Mouse (Mus musculus) ES-CJ7 (cell line): ENCODE data around the gene Hap1.
A peak's percentile ranks its signal among the peaks of the same experiment; 100 is the strongest.

Experiments used
- DNase-seq: peaks from one replicate; pipeline ENCODE4 v3.0.0; 2011; ENCODE audit warnings: low read depth, low spot score

The Hap1 gene

DNA sequence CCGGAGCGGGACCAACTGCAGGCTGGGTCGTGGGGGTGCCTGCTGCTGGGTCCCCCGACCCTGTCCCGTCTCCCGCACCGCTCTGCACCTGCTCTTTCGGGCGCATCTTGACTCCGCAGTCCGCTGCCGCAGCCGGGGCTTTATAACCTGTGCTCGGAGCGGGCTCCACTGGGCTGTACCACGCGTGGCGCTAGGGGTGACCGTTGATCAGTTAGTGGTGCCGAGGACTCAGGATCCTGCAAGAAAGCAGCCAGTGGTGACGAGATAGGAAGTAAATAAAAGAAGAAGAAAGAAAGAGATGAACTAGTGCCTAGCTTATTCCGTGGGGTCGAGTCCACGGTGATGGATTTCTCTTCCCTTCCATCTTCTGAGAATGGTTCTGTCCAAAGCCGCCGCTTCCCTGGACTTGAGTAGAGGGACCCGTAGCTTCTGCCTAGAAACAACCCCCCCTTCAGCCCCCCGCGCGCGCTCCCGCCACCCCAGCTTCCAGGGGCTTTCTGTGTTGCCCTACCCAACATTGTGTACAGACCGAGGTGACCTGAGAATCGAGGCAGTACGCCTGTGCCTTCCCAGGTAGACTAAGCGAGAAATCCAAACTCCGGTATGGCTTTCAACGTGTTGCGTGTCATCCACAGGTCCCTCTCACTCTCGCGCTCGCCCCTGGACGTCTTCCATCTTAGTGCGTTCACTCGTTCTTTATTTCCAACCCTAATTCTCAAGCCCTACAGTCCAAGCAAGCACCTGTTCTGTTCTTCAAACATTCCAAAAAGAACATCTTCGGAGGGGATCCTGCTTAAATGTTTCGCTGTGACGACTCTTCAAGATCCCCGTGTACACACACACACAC lies at the start of gene Hap1:
Hap1 (minus strand) TSS at position 157 of the 847 bp plus-strand sequence.
- peak; percentile 86 for DNase-seq

DNA sequence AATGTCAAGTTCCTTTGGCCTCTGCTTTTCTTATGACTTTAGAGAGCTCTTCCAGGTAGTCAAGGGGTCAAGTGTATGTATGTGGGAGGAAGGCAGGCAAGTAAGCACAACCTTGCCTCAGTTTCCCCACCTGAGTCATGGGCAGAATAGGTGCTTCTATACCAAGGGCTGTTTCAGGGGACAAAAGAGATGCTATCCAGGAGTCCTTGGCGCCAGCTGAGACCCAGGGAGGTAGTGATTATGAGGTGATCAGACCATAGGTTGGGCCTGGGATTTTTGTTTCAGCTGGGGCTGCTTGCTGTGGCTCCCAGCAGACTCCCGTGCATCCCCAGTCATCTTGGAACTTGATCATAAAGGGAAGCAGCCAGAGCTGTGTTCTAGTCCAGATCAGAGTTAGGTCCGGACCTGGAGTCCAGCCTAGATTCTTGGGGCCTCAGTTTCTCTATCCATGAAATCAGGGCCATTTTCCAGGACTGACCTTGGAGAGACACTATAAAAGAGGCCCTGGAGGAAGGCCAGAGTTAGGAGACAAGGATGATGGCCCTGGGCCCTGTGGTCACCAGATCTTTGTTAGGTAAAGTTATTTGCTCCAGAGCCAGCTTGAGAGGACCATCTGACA lies 48.6 kb upstream of the Hap1 start:
- DNase-seq, result no peak

DNA sequence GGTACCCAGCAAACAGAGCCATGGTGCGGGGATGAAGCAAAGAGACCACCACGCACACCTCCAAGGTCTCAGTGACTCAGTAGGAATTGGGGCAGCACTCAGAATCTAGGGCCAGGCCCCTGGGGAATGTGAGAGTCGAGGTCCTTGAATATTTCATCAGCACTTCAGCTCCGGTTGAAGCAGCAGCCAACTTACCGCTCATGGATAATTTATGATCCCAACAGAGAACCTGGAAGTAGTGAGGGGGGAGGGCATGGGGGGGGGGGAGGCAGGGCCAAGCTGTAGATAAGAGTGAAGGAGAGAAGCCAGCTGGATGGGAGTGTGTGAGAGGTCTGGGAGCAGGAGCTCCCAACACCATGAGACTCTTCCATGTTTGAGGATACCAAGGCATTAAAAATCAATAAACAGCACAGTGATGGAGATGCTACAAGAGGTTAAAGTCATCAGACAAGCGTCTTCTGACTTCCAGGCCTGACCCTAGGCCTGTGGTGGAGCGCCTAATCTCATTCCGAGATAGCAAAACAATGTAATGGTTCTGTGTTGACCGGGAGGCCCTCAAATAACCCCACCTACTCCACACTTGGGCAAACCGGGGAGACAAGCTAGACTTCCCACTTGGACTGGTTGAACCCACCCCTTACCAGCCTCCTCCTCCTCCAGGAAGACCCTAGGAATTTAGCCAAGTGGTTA lies 47.7 kb upstream of the Hap1 start:
- DNase-seq, result no peak

DNA sequence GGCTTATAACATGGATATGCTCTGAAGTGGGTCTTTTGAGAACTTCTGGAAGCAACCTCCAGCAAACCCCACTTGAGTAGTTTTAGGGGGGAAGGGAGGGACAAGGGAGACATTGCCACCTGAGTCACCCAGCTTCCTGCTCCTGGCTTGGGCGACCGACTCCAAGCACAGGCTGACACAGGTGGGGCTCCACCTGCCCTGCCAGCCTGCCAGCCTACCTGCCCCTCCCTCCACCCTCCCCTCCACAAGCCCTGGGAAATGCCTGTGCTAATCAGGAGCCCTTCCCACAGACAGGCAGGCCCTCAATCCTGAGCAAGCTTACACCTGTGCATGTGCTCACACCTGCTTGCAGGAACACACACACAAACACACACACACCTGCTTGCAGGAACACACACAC lies 46.8 kb upstream of the Hap1 start:
- DNase-seq, result no peak

DNA sequence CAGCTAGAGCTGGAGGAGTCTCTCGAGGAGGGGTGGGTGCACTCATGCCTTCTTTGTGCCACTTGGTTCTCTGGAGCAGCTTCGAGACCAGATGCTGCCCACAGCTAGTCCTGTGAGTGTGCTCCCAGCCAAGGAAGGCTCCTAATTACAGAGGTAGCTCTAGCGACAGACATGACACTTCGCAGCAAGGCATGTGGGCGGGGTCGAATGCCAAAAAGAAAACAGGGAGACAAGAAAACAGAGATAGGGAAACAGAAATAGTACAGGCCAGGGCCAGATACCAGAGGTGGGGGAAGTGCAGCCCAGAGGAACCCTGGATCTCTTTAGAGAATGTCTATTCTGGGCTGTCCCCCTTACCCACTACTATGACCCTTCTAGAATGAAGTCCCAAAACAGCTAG lies 46.3 kb upstream of the Hap1 start:
- DNase-seq, result no peak

DNA sequence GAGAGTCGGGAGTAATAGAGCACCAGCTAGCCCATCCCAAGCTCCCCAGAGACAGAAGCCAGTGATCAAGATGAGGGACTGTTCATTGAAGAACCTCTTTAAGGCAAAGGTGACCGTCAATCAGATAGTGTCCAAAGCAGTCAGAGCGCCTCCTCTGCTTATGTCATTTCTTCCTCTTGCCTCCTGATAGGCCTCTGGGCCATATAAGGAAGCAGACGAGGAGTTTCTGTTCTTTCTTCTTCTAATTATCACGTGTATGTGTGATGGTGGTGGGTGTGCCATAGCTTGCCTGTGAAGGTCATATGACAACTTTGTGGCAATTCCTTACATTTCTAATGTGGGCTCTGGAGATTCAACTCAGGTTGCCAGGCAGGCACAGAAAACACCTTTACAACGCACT lies 44.9 kb upstream of the Hap1 start:
- no peak for DNase-seq

DNA sequence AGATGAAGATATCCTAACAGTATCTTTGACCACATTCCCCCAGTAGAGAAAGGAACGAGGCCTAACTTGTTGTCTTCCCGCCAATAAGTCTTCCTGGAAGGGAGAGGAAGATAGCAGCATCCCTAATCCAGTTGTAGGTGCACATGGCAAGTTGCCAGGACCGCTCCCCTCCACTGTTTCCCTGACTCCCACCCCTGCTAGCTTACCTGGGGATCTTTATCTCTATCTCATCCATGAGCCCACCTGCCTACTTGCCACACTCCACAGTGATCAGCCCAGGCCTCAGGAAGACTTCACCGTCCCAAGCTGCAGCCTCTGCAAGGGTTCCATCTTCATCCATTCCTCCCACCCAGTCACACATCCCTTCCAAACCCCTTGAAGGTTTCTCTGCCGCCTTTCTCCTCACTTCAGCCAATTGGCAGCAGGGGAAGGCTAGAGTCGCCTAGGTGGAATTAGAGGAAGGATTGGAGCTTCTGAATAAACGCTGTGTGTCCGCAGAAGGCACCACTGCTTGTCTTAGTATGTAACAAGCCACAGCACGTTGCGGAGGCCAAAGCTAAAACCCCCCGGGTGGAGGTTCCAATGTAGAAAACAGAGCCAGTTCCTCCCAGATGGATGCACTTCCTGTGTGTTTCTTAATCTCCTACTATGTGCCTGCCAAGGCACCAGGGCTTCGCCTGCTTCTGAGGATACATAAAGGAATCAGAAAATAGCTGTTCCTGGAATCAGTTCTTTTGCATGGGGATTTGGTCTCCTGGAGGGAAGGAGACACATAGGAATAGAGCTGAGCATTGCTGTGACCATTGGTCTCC lies 44.0 kb upstream of the Hap1 start:
- no peak for DNase-seq

DNA sequence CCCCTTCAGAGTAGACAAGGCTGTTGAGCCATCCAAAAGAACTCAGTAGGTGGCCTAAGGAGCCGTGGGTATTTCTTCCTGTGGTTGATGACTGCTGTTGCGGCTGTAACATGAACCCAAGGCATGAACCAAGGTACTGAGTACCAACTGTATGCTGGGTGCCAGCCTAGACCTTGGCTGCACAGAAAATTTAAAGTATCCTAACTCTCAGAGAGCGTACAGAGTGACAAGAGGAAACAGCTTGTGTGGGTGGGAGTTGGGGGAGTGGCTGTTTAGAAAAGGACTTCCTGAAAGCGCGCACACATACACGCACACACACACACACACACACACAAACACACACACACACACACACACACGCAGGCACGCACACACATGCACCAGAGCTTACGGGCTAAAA lies 43.4 kb upstream of the Hap1 start:
- no peak for DNase-seq

DNA sequence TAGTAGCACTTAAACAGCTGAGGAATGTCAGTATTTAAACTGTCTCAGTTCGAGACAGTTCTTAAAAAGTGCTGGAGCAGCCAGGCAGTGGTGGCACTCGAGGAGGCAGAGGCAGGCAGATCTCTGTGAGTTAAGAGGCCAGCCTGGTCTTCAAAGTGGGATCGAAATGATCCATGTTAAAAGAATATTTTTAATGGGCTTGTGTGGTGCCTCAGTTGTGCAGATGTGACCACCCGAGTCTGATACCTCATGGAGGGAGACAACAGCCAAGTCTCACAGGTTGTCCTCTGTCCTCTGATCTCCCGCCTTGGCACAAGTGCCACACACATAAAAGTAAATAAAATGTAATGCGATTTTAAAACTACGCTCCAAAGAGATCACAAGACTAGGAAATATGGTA lies 42.6 kb upstream of the Hap1 start:
- no peak for DNase-seq

DNA sequence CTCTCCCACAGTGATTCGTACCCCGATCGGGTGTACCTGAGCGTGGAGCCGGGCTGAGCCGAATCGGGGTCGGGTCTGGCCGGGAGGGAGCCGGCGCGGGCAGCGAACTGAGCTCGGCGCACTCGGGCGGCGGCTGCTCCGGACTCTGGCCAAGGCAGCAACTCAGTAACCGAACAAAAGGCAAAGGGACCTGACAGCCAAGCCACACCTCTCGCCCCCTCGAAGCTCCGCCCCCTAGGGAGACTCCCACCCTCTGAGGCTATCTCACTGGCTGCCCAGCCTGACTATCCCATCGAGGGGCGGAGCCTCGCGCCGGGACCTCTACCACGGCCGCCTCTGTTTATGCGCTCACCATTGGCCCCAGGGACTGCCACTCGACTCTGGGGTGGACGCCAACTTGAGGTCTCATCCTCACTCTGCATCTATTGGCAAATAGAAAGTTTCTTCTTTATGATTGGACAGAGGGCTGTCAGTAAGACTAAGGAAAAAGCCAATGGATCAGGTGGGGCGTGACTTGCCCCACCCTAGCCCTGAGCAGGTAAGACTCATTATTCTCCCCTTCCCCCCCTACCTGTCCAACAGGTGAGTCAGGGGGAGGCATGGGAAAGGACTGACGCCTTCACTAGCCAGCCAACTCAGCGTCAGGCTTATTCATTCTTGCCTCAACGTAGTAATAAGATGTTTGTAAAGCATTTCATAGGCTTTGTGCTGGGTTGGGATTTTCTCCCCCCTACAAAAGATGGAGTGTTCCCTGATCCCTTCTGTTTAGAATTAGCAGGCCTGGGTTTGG lies 41.9 kb upstream of the Hap1 start, which contains the start of gene Jup:
Jup (minus strand) TSS at position 164 of the 790 bp plus-strand sequence.
- DNase-seq, result peak; percentile 100

DNA sequence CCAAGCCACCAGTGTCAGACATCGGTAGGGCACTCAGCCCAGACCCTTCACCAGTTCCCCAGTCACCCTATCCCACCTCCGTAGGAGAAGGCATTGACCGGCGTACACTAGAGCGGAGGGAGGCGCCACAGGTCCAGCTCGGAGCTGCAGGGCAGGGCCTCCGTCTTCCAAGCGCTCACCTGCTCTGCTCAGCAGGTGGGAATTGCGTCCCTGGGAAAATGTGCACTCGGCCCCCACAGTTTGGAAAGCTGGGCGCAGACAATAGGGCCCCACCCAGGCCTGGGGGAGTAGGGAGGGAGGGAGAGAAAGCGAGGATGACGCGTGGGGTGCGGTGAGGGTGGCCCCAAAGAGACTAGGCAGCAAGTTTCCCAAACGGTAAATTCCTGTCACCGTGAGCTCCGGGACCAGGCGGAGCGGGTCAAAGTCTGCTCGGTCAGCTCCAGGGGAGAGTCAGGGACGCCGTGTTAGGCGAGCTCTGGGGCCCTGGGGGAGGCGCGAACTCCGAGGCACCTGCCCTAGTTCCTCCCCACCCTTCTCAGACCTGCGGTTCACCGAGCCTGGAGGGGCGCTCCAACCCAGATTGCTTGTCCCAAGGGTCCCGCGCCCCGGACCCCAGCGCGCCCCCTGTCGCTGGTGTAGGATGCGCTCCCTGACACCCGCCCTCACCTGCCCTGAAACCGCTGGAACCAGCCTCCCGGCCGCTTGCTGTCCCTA lies 41.1 kb upstream of the Hap1 start:
- DNase-seq, result peak; percentile 77

DNA sequence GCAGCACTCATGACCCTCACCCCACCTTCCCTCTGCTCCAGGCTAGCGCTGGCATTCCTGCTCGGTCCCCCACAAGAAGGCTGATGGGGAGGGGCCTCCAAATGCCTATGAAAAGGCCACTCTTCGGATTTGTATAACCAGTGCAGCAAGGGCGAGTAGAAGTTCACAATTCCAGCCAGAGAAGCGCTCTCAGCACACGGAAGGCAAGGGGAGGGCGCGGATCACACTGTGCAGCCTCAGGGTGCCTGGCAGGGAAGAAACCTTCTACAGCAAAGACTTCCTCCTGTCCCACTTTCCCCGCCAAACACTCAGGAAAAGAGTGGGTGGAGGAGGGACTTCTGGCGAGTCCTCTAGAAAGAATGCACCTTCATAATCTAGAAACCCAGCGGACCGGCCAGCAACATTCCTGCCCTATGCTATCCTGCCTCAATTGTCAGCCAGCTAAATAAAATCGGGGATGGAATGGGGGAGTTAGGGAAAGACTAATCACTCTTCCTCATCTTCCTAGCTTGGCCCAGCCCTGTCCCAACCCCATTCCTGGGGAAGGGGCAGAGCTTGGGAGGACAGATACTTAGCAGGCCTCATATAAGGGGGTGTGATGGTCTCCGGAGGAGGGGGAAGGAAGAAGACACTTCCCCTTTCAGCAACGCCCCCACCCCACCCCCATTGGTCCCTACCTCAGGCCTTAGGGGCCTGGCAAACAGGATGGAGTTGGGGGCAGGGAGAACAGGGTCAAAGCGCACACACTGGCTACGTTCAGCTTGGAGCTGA lies 40.1 kb upstream of the Hap1 start:
- DNase-seq, result peak; percentile 84

DNA sequence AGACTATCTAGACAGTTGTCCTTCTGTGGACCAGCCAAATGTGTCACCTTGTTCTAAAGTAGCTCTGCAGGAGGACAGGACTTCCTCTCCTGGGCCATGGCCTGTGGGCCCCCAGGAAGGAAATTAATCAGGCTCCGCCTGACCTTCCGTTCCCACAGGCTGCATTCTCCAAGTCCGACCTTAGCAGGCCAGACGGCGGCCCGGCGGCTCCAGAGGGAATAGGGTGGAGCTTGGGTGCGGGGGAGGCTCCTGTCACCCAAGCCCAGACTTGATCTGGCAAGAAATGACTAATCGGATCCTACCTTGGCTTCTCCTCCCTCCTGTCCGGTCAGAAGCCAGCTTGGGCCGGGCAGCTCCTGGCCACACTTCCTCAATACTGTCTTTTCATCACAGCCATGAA lies 39.3 kb upstream of the Hap1 start:
- DNase-seq, result peak; percentile 58

DNA sequence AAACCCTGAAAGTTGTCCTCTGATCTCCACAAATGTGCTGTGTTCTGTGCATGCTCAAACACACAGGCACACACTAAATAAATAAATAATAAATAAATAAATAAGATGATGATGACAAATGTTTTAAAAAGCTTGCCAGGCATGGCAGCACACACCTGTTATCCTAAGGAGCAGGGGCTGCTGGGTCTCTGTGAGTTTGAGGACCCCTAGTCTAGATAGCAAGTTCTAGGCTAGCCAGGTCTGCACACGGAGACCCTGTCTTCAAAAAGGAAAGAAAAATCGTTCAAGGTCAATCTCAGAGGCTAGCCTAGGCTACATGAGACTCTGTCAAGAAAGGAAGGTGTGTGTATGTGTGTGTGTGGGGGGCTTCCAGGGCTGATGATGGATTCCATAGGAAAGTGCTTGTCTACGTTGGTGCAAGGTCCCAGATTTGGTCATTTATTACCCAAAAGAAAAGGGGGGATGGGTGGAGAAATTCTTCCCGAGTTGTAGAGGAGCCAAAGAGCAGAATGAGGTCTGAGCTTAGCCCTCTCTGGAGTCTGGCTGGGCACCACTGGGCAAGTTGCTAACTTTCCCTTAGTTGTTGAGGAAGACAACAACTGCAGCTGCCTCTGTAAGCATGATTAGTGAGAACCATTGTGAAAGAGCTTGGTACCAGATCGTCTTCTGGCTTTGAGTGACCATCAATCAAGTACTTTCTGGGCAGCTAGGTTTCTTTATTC lies 38.6 kb upstream of the Hap1 start:
- DNase-seq, result no peak

DNA sequence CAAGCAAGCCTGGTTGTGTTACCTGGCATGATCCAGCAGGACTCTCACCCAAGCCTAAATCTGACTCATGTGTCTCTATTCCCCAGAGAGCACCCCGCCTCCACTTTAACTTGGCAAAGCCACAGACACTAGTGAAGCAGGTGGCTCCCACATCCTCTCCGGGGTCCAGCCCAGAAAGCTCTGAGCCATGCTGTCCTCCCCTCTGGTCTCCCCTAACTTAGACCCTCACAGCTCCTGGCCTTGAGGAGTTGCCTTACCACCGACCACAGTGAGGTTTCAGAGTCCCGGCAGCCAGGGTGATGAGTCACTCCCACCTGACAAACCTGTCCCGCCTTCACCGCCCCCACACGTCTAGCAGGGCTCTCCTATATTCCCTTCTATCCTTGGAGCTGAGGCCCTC lies 37.8 kb upstream of the Hap1 start:
- DNase-seq, result no peak

DNA sequence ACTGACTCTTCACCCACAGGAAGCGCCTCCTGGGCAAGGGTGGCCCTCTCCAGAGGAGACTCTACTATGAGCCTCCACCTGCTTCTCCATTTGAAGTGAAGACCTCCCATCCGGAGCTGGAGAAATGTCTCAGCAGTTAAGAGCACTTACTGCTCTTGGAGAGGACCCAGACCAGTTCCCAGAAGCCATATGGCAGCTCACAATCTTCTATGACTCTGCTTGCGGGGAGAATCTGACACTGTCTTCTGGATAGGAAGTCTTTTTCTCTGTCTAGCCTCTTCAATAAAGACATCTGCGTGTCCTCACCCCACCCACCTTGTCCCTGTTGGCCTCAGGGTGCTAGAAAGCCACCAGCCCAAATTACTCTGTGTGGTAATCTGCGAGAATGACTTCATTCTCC lies 37.0 kb upstream of the Hap1 start:
- DNase-seq, result no peak

DNA sequence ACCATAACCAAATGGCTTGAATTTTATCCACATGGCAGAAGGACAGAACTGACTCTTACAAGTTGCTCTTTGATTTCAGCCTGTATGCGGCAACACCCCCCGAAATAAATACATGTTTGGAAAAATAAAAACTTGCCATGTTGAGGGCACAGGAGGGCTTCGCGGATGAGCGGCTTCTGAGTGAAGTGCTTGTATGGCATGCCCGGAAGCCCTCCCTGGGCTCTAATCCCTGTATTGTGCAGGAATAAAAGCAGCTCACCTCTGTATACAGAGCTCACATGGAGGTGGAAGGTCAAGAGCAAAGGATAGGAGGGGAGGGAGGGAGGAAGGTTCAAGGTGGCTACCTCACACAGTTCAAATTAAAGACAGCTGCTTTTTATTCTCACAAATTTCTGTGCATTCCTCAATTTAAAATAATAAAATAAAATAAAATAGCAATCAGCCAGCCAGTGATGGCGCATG lies 36.0 kb upstream of the Hap1 start:
- DNase-seq, result no peak

DNA sequence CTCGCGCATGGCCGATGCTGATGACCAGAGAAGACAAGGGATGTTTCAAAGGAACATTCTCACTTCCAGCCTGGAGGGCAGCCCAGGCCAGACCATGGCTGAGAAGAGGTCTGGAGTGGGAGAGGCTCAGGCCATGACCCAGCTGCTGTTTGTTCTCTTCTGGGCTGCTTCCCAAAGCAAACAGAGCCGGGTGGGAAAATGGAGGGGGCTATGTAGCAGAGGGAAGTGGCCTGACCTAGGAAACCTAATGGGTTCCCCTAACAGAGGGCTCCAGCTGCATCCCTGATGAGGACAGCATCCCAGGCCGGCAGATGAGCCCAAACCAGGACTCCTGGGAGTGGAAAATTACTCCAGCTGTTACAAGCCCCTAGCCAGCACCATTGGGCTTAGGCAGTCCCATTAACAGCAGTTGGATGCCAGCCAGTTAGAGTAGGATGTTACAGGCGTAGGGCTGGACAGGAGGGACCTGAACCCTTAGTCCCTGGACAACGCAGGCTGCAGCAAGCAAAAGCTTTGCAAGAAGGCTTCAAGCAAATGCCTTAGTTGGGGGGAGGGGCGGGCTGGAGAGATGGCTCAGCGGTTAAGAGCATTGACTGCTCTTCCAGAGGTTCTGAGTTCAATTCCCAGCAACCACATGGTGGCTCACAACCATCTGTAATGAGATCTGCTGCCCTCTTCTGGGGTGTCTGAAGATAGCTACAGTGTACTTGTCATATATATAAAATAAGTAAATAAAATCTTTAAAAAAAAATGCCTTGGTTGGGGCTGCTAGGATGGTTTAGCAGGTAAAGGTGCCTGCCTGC lies 35.4 kb upstream of the Hap1 start:
- peak; percentile 68 for DNase-seq
